Mouse (Mus musculus): Measurements from ENCODE around the gene Poldip2.

DNA sequence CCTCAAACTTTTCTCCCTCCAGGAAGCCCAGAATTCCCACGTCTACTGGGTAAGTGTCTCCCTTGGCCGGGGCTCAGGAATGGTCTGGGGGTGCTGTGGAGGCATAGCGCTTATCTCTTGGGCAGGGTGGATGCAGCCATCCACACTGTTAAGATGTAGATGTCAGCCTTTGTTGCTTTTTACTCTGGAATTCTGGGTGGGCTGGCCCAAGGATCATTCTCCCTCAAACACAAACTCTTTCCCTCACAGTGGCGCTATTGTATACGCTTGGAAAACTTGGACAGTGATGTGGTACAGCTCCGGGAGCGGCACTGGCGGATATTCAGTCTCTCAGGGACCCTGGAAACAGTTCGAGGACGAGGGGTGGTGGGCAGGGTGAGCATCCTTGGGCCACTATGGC lies 6.9 kb downstream of the Poldip2 start:
- TF ChIP-seq MYC (IDR thresholded peaks at IDR 0.05; ENCODE audit: low read depth, low read length) (no peak), POLR2A (IDR thresholded peaks at IDR 0.05; ENCODE audit: low read depth, low read length) (no peak; the same call in 1 of the 2 replicates), NELFE (IDR thresholded peaks at IDR 0.05; ENCODE audit: low read depth, low read length) (no peak), CTCF (conservative IDR thresholded peaks at IDR 0.05 in 1 of 2, IDR thresholded peaks at IDR 0.05 in 1 of 2; ENCODE audit: low read depth in 2 of 2, low read length in 2 of 2) (no peak), E2F4 (IDR thresholded peaks at IDR 0.05; ENCODE audit: insufficient replicate concordance, low read depth, low read length) (no peak), KAT2A (IDR thresholded peaks at IDR 0.05; ENCODE audit: insufficient replicate concordance, low read length) (no peak), JUN (IDR thresholded peaks at IDR 0.05; ENCODE audit: insufficient read depth, low read depth, low read length) (no peak), ZNF384 (IDR thresholded peaks at IDR 0.05; ENCODE audit: low read depth, low read length) (no peak), ZC3H11A (IDR thresholded peaks at IDR 0.05; ENCODE audit: low read depth, low read length) (no peak)
